Mouse (Mus musculus): ENCODE measurements at regions not wholly inside any gene's neighbourhood (a gene's known extent, or its start where the extent isn't known, plus 50 kb on each side); places are given as distances from the start of the nearest gene placed in this dataset.
"Not testable (repeated sequence)": the region's sequence is repeated elsewhere in the genome, so short reads cannot be mapped to it uniquely, and the experiment has no call there.

- Histone ChIP-seq H3K36me3 (no peaks in the 10 kb centered on the region), H3K9ac (replicated peaks) (no peak overlapping the region), H3K9me3 (replicated peaks) (no peaks in the 10 kb centered on the region), H3K27ac (replicated peaks) (no peak overlapping the region), H3K4me3 (replicated peaks) (no peak overlapping the region), H3K4me2 (no peak overlapping the region), H3K27me3 (replicated peaks) (no peaks in the 10 kb centered on the region), H3K4me1 (0 out of 2 replicates have a peak, but pooled peaks cover 5% of the 10 kb centered on the region)
- ATAC-seq (ENCODE audit: low FRiP score) = no peak
- WGBS = 32% methylated on average over 7 of the region's 7 CpGs
These were observed 194.3 kb upstream of the Gm10131 start for GRCm38 (mm10) chr8:34305542-34306485.

- Histone ChIP-seq H3K9ac (replicated peaks) (no peak overlapping the region), H3K27me3 (replicated peaks) (no peaks in the 10 kb centered on the region), H3K4me1 (0 out of 2 replicates have a peak, but pooled peaks cover 10% of the 10 kb centered on the region), H3K4me2 (no peak overlapping the region), H3K27ac (replicated peaks) (no peak overlapping the region), H3K4me3 (replicated peaks) (no peak overlapping the region), H3K36me3 (no peaks in the 10 kb centered on the region), H3K9me3 (replicated peaks) (no peaks in the 10 kb centered on the region)
- 86% methylated on average over 11 of the region's 11 CpGs for WGBS
- ATAC-seq (ENCODE audit: low FRiP score) = no peak
These were observed 192.3 kb upstream of the Gm10131 start for GRCm38 (mm10) chr8:34303815-34304214.

- no peak overlapping the region for H3K4me2 ChIP-seq
- no peaks in the 10 kb centered on the region for H3K27me3 ChIP-seq (replicated peaks)
- no peaks in the 10 kb centered on the region for H3K9me3 ChIP-seq (replicated peaks)
- ATAC-seq (ENCODE audit: low FRiP score) = no peak
- H3K36me3 ChIP-seq = no peaks in the 10 kb centered on the region
- H3K4me1 ChIP-seq = 0 out of 2 replicates have a peak, but pooled peaks cover 4% of the 10 kb centered on the region
- H3K9ac ChIP-seq (replicated peaks) = no peak overlapping the region
- WGBS = 48% methylated on average over 15 of the region's 15 CpGs
- H3K27ac ChIP-seq (replicated peaks) = no peak overlapping the region
- no peak overlapping the region for H3K4me3 ChIP-seq (replicated peaks)
These were observed 188.9 kb upstream of the Gm10131 start for GRCm38 (mm10) chr8:34300331-34300903.

- no peak for ATAC-seq (ENCODE audit: low FRiP score)
- WGBS = 90% methylated on average over 8 of the region's 8 CpGs
- H3K4me1 ChIP-seq = no peaks in the 10 kb centered on the region
- H3K4me3 ChIP-seq (replicated peaks) = no peak overlapping the region
- H3K27me3 ChIP-seq (replicated peaks) = no peaks in the 10 kb centered on the region
- H3K4me2 ChIP-seq = no peak overlapping the region
- peaks cover 4% of the 10 kb centered on the region; the same call in 1 of the 2 replicates for H3K9me3 ChIP-seq (replicated peaks)
- no peak overlapping the region for H3K9ac ChIP-seq (replicated peaks)
- no peaks in the 10 kb centered on the region for H3K36me3 ChIP-seq
- H3K27ac ChIP-seq (replicated peaks) = no peak overlapping the region
These were observed 183.2 kb upstream of the Gm10131 start for GRCm38 (mm10) chr8:34294721-34295120.

- Histone ChIP-seq H3K27ac (replicated peaks) (no peak overlapping the region), H3K4me3 (replicated peaks) (no peak overlapping the region), H3K36me3 (no peaks in the 10 kb centered on the region), H3K27me3 (replicated peaks) (no peaks in the 10 kb centered on the region), H3K4me1 (no peaks in the 10 kb centered on the region), H3K9me3 (replicated peaks) (peaks cover 4% of the 10 kb centered on the region; the same call in 1 of the 2 replicates), H3K4me2 (no peak overlapping the region), H3K9ac (replicated peaks) (no peak overlapping the region)
- 70% methylated on average over 3 of the region's 4 CpGs for WGBS
- no peak for ATAC-seq (ENCODE audit: low FRiP score)
These were observed 179.1 kb upstream of the Gm10131 start for GRCm38 (mm10) chr8:34290670-34291069.

- H3K4me2 ChIP-seq = no peak overlapping the region
- H3K27me3 ChIP-seq (replicated peaks) = no peaks in the 10 kb centered on the region
- H3K4me3 ChIP-seq (replicated peaks) = no peak overlapping the region
- H3K27ac ChIP-seq (replicated peaks) = no peak overlapping the region
- no peaks in the 10 kb centered on the region for H3K9me3 ChIP-seq (replicated peaks)
- 78% methylated on average over 2 of the region's 2 CpGs for WGBS
- no peaks in the 10 kb centered on the region for H3K4me1 ChIP-seq
- no peak for ATAC-seq (ENCODE audit: low FRiP score)
- H3K36me3 ChIP-seq = no peaks in the 10 kb centered on the region
- H3K9ac ChIP-seq (replicated peaks) = no peak overlapping the region
These were observed 176.3 kb upstream of the Gm10131 start for GRCm38 (mm10) chr8:34287801-34288200.

GRCm38 (mm10) chr8:34284576-34284975 lies 173.0 kb upstream of the Gm10131 start:
- Histone ChIP-seq H3K27me3 (replicated peaks) (no peaks in the 10 kb centered on the region), H3K4me2 (no peak overlapping the region), H3K27ac (replicated peaks) (no peak overlapping the region), H3K4me1 (no peaks in the 10 kb centered on the region), H3K9ac (replicated peaks) (no peak overlapping the region), H3K9me3 (replicated peaks) (no peaks in the 10 kb centered on the region), H3K4me3 (replicated peaks) (no peak overlapping the region), H3K36me3 (no peaks in the 10 kb centered on the region)
- 91% methylated on average over 3 of the region's 3 CpGs for WGBS
- ATAC-seq (ENCODE audit: low FRiP score) = no peak

GRCm38 (mm10) chr8:34280433-34280832 lies 168.9 kb upstream of the Gm10131 start:
- H3K4me1 ChIP-seq = no peaks in the 10 kb centered on the region
- H3K36me3 ChIP-seq = no peaks in the 10 kb centered on the region
- H3K27me3 ChIP-seq (replicated peaks) = no peaks in the 10 kb centered on the region
- no peaks in the 10 kb centered on the region for H3K9me3 ChIP-seq (replicated peaks)
- no CpG with 5 or more reads among the region's 11 CpGs for WGBS
- H3K9ac ChIP-seq (replicated peaks) = no peak overlapping the region
- H3K4me3 ChIP-seq (replicated peaks) = no peak overlapping the region
- ATAC-seq (ENCODE audit: low FRiP score) = no peak
- H3K27ac ChIP-seq (replicated peaks) = no peak overlapping the region
- H3K4me2 ChIP-seq = no peak overlapping the region

GRCm38 (mm10) chr8:34275977-34276660 lies 164.6 kb upstream of the Gm10131 start:
- H3K4me2 ChIP-seq = no peak overlapping the region
- no peaks in the 10 kb centered on the region for H3K4me1 ChIP-seq
- H3K4me3 ChIP-seq (replicated peaks) = no peak overlapping the region
- no peak overlapping the region for H3K27ac ChIP-seq (replicated peaks)
- H3K27me3 ChIP-seq (replicated peaks) = no peaks in the 10 kb centered on the region
- H3K9me3 ChIP-seq (replicated peaks) = no peaks in the 10 kb centered on the region
- ATAC-seq (ENCODE audit: low FRiP score) = no peak
- 74% methylated on average over 7 of the region's 7 CpGs for WGBS
- no peak overlapping the region for H3K9ac ChIP-seq (replicated peaks)
- no peaks in the 10 kb centered on the region for H3K36me3 ChIP-seq

GRCm38 (mm10) chr8:34274796-34275195 lies 163.3 kb upstream of the Gm10131 start:
- H3K4me2 ChIP-seq = not testable (repeated sequence)
- WGBS = 93% methylated on average over 2 of the region's 2 CpGs

GRCm38 (mm10) chr8:34274171-34274570 lies 162.6 kb upstream of the Gm10131 start:
- H3K36me3 ChIP-seq = no peaks in the 10 kb centered on the region
- ATAC-seq (ENCODE audit: low FRiP score) = no peak
- no peaks in the 10 kb centered on the region for H3K4me1 ChIP-seq
- no peaks in the 10 kb centered on the region for H3K9me3 ChIP-seq (replicated peaks)
- H3K9ac ChIP-seq (replicated peaks) = no peak overlapping the region
- no peaks in the 10 kb centered on the region for H3K27me3 ChIP-seq (replicated peaks)
- no peak overlapping the region for H3K4me2 ChIP-seq
- H3K4me3 ChIP-seq (replicated peaks) = no peak overlapping the region
- no peak overlapping the region for H3K27ac ChIP-seq (replicated peaks)
- WGBS = 95% methylated on average over 6 of the region's 6 CpGs

More at GRCm38 (mm10) chr8:34274796-34275195, 163.3 kb upstream of the Gm10131 start:
- not testable (repeated sequence) for H3K36me3 ChIP-seq; H3K9me3 ChIP-seq (replicated peaks); H3K27me3 ChIP-seq (replicated peaks); H3K27ac ChIP-seq (replicated peaks); H3K4me1 ChIP-seq; H3K9ac ChIP-seq (replicated peaks); ATAC-seq (ENCODE audit: low FRiP score); H3K4me3 ChIP-seq (replicated peaks)
